Mouse (Mus musculus) hematopoietic multipotent progenitor cell, adult 10-12 weeks (in vitro differentiated cells): Measurements from ENCODE around the gene Rhebl1. TPM values are rescaled to one million over a fixed set of nuclear protein-coding genes. Genes with fewer than 3 reads are reported as not detected.

Experiments used
- polyA plus RNA-seq: library from polyadenylated mRNA; stranded (reverse); fragments of >175 nt; gene quantifications from 2 replicates; pipeline ENCODE4 v1.2.3, GENCODE M21; 2012; ENCODE audit warnings: low replicate concordance

Gene Rhebl1
- polyA plus RNA-seq, result 2.3 and 3.8 TPM in 2 replicates

DNA sequence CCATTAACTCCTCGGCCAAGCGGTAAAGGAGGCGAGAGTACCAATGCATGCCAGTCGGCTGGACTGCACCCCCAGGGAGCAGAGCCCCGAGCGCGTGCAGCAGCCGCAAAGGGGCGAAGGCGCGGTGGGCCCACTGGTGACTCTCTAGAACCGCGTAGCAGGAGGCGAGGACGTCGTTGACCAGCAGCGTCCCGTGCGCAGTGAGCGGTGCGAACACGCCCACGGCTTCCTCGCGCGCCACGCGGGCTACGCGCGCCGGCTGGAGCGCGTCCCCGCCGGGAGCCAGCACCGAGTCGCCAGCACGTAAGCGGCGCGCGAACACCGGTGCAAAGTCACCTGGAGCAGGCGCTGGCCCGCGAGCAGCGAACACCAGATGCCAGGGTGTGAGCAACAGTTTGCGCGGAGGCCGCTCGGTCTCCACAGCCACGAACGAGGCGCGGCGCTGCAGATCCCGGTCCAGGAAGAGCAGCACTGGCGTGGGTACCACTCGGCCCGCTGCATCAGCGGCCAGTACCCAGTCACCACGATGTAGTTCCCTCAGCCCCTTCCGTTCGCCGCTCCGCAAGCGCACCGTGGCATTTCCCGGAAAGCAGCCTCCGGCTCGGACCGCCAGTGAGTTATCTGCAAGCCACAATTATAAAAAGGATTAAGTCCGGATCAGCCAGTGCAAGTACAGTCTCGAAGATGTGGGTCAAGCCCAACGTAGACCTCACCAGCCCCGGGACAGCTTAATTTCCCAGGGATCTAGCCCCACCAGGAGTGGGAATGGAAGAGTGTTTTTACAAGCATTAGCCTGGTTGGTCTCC lies at the start of gene Rhebl1:
TSS of gene Rhebl1 (minus strand) at position 601 of the 806 bp plus-strand sequence.

GRCm38 (mm10) chr15:98934217-98934839 lies 40.0 kb upstream of the Rhebl1 start, which contains the start of gene Tuba1b:
Gene Tuba1b, minus strand, starts transcription at chr15:98934565.

DNA sequence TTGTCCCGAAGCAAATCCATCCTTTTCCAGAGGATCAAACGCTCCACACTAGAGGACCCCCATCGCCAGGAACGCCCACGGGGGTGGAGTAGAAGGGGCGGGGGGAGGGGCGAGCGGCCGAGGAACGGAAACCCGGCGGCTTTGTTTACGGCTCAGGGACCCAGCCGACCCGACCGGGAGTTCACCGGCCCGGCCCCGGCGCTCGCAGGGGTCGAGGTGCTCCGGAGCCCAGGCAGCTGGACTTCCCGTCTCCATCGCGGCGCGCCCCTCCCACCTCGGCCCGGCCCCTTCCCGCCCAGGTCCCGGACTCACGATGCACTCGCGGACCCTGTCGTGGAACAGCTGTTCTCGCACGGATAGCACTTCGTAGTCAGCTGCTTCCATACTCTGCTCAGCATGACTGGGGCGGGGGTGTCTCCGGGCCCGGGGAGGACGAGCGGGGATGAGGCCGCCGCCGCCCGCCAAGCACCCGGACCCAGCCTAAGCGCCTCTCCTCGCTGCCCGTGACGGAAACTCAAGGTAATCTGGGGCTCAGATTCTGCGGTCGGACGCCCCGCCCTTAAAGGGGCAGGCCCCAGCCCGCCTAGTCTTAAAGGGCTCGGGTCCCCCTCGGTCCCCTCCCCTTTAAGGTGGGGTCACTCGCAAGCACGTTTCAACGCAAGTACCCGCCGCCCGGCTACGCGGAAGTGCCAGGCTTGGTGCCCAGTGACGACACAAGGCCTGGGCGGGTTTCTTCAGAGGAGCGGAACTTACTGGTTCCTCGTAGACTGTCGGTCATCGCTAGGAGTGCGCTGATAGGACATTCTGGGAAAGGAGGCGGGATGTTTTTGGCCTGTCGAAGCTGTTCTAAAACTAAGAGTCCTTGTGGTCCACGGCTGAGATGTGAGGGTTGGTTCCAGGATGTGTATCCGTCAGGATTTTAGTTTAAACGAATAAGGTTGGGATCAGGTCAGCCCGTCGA lies 23.5 kb upstream of the Rhebl1 start, which contains the start of gene Lmbr1l:
TSS of gene Lmbr1l (minus strand) at position 694 of the 961 bp plus-strand sequence.

DNA sequence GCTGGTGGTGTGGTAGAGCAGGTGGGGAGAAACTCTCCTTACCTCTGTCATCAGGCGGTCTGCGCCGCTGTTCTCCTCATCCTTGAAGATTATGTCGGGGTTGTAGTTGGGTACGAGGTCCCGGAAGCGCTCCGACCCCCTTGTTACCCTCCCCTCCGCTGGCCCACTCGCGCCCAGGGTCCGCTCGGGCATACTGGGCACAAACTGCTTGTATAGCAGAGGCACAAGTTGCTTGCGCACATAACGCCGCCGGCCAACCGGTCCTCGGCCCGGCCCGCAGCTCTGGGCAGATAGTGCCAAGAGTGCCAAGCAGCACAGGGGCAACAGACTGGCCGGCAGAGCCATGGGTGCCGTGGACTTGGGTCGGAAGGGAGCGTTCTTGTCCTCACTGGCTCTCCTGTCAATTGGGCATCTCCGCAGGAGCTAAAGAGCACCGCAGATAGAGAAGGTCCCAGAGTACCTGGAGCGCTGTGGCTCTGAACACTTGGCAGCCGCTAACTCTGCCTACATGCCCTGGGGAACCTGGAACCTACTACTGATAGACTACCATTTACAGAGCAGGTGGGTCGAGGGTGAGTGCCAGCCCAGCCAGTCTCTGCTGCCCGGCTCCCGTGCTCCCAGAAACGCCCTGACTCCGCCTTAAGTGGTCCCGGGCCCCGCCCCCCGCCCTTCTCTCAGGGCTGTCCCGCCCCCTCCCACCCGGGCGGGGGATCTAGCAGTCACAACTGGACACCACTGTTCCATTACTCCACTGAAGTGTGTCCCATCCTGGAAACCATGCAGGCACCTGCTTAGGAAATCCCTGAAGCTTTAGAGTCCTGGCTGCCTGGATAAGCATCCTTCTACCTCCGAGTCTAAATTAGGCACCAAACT lies 3.8 kb upstream of the Rhebl1 start, which contains the start of gene Dhh:
TSS of gene Dhh (minus strand) at position 613 of the 873 bp plus-strand sequence.

GRCm38 (mm10) chr15:98871070-98871915 lies 23.0 kb downstream of the Rhebl1 start, which contains the start of gene Kmt2d:
Gene Kmt2d, minus strand, starts transcription at chr15:98871204.

DNA sequence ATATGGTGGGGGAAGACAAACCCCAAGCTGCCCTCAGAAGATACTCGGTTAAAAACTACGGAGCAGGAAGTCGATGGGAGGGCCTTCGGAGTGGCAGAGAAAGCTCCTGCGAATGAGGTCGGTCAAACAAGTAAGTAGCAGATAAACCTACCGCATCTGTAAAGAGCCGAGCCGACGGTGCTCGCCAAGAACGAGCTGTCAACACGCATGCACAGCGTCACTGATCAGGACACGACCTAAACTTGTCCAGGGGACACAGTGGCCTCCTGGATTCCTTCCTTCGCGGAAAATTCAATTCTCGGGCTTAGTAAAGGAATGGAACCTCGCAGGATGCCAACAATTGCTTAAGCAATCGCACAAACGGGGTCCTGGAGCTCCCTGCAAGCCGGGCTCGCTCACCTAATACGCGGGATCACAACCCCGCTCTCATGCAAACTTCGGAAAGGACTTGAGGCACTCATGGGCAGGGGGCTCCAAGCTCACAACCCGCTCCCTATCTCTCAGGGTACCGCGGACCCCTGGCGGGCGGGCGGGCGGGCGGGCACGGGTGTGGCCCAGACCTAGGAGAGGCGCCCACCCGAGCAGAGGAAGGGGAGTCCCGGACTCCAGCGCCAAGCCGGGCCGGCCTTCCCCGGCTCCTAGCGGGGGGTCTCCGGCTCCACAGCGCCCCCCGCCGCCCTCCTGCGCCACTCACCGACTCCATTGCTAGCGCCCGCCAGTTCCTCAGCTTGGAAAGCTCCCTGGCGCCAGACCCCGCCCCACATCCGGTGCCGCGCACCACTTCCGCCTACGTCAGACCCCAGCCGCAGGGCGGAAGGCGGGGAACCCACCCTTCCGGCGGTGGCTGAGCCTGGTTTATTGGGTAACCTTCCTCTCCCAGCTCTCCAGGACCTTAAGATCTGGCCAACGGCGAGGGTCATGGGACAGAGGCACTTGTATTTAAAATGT lies 63.3 kb downstream of the Rhebl1 start, which contains the start of gene Prkag1:
TSS of gene Prkag1 (minus strand) at position 786 of the 948 bp plus-strand sequence.

Other genes starting within 250 kb of the Rhebl1 start
- 73.5 and 74.7 TPM in 2 replicates for gene Ddx23, start 231.6 kb downstream of the Rhebl1 start, polyA plus RNA-seq
- 1.9 and 3.4 TPM in 2 replicates for gene Rnd1, start 217.1 kb downstream of the Rhebl1 start, polyA plus RNA-seq
- not detected in 2 replicates for gene Ccdc65, start 186.3 kb downstream of the Rhebl1 start, polyA plus RNA-seq
- 5.8 and 13.4 TPM in 2 replicates for gene Fkbp11, start 166.3 kb downstream of the Rhebl1 start, polyA plus RNA-seq
- 37.6 and 40.8 TPM in 2 replicates for gene Arf3, start 131.3 kb downstream of the Rhebl1 start, polyA plus RNA-seq
- 0.73 and 1.2 TPM in 2 replicates for gene Wnt10b, start 116.4 kb downstream of the Rhebl1 start, polyA plus RNA-seq
- gene Wnt1, start 104.7 kb downstream of the Rhebl1 start, polyA plus RNA-seq, result 0.17 TPM in 1 of 2 replicates, not detected in the other
- 0.74 and 2.4 TPM in 2 replicates for gene Ddn, start 85.0 kb downstream of the Rhebl1 start, polyA plus RNA-seq
- gene Prkag1, start 63.0 kb downstream of the Rhebl1 start, polyA plus RNA-seq, result 107 and 148 TPM in 2 replicates
- 130 and 222 TPM in 2 replicates for gene Kmt2d, start 23.3 kb downstream of the Rhebl1 start, polyA plus RNA-seq
- gene Dhh, start 4.0 kb upstream of the Rhebl1 start, polyA plus RNA-seq, result 0.04 and 0.06 TPM in 2 replicates
- gene Lmbr1l, start 23.7 kb upstream of the Rhebl1 start, polyA plus RNA-seq, result 92.1 and 147 TPM in 2 replicates
- gene Tuba1b, start 40.0 kb upstream of the Rhebl1 start, polyA plus RNA-seq, result 76.8 and 178 TPM in 2 replicates
- 3.9 and 32.9 TPM in 2 replicates for gene Gm49450, start 59.0 kb upstream of the Rhebl1 start, polyA plus RNA-seq
- gene Tuba1a, start 59.2 kb upstream of the Rhebl1 start, polyA plus RNA-seq, result 16.1 and 19.2 TPM in 2 replicates
- 19.2 and 36.8 TPM in 2 replicates for gene Tuba1c, start 135.4 kb upstream of the Rhebl1 start, polyA plus RNA-seq
- 0.46 and 0.80 TPM in 2 replicates for gene Prph, start 160.6 kb upstream of the Rhebl1 start, polyA plus RNA-seq
- 6.6 and 16.6 TPM in 2 replicates for gene Troap, start 180.0 kb upstream of the Rhebl1 start, polyA plus RNA-seq
- 0.33 TPM in 1 of 2 replicates, not detected in the other for gene C1ql4, start 193.3 kb upstream of the Rhebl1 start, polyA plus RNA-seq
- gene Dnajc22, start 198.6 kb upstream of the Rhebl1 start, polyA plus RNA-seq, result 0.07 TPM in 1 of 2 replicates, not detected in the other
- 0.77 and 1.1 TPM in 2 replicates for gene Spats2, start 231.4 kb upstream of the Rhebl1 start, polyA plus RNA-seq